Mouse (Mus musculus) induced T-regulatory cell, adult 2 months (primary cell): ENCODE measurements around the gene Rpl18.

Experiments
- DNase-seq: peaks from one replicate; pipeline ENCODE4 v3.0.0-alpha.2; 2012; ENCODE audit warnings: low read depth

Gene Rpl18

GRCm38 (mm10) chr7:45733477-45733876 lies 18.2 kb downstream of the Rpl18 start:
- peak; percentile 87 for DNase-seq

GRCm38 (mm10) chr7:45739162-45739763 lies 24.0 kb downstream of the Rpl18 start:
- peak; percentile 98 for DNase-seq

- DNase-seq, result peak; percentile 62
Measured at GRCm38 (mm10) chr7:45739820-45740219, 24.6 kb downstream of the Rpl18 start.

GRCm38 (mm10) chr7:45741308-45741707 lies 26.1 kb downstream of the Rpl18 start:
- DNase-seq, result no peak

- peak; percentile 90 for DNase-seq
Measured at GRCm38 (mm10) chr7:45741777-45742176, 26.5 kb downstream of the Rpl18 start.

GRCm38 (mm10) chr7:45742338-45742737 lies 27.1 kb downstream of the Rpl18 start:
- peak; percentile 90 for DNase-seq

GRCm38 (mm10) chr7:45744387-45744786 lies 29.1 kb downstream of the Rpl18 start:
- peak; percentile 73 for DNase-seq

- DNase-seq, result peak; percentile 54
Measured at GRCm38 (mm10) chr7:45746518-45746917, 31.3 kb downstream of the Rpl18 start.

GRCm38 (mm10) chr7:45747450-45747849 lies 32.2 kb downstream of the Rpl18 start:
- no peak for DNase-seq

GRCm38 (mm10) chr7:45748110-45748509 lies 32.9 kb downstream of the Rpl18 start:
- no peak for DNase-seq

GRCm38 (mm10) chr7:45749401-45749800 lies 34.1 kb downstream of the Rpl18 start:
- no peak for DNase-seq

GRCm38 (mm10) chr7:45750162-45750561 lies 34.9 kb downstream of the Rpl18 start:
- no peak for DNase-seq

- DNase-seq, result no peak
Measured at GRCm38 (mm10) chr7:45755703-45756102, 40.4 kb downstream of the Rpl18 start.

- no peak for DNase-seq
Measured at GRCm38 (mm10) chr7:45759400-45759799, 44.1 kb downstream of the Rpl18 start.

GRCm38 (mm10) chr7:45760151-45760550 lies 44.9 kb downstream of the Rpl18 start:
- DNase-seq, result no peak

- peak; percentile 72 for DNase-seq
Measured at GRCm38 (mm10) chr7:45765995-45766394, 50.7 kb downstream of the Rpl18 start.

GRCm38 (mm10) chr7:45766764-45767163 lies 51.5 kb downstream of the Rpl18 start:
- no peak for DNase-seq

- DNase-seq, result peak; percentile 28
Measured at GRCm38 (mm10) chr7:45767500-45767899, 52.2 kb downstream of the Rpl18 start.
